Mouse (Mus musculus) bone marrow, adult 2 months (tissue): ENCODE measurements around the gene Tspan9.

Experiments used
- CTCF ChIP-seq: fragments of 200-500 bp; IDR thresholded peaks from 2 replicates; pipeline ENCODE4 v1.5.1; 2011; ENCODE audit warnings: low read length, control low read depth; ENCODE audit not compliant: control insufficient read depth, insufficient read depth
- POLR2A ChIP-seq: fragments of 200-500 bp; IDR thresholded peaks from 2 replicates; pipeline ENCODE4 v1.6.1; 2011; ENCODE audit warnings: low read depth, mild to moderate bottlenecking, control low read depth, low read length, borderline replicate concordance; ENCODE audit not compliant: control insufficient read depth

DNA sequence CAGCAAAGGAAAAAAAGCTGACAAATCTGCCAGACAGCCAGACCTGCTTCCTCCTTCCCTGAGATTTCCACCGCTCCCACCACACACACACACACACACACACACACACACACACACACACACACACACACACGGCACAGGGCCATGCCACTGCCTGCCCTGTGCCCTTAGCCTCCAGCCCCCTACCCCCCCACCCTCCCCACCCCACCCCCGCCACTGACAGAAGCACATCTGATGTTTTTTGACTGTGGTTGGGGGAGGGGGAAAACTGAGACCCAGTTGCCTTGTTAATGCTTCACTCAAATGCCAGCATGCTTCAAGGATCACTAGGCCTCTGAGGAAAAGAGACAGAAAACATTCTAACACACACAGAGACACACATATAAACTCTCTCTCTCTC is 30.8 kb downstream of the Tspan9 start:
- TF ChIP-seq CTCF = no peak
- TF ChIP-seq POLR2A = no peak
